Mouse (Mus musculus) heart, embryonic 11.5 days (tissue): Measurements from ENCODE around the gene Atp8b5. TPM values are rescaled to one million over a fixed set of nuclear protein-coding genes. Genes with fewer than 3 reads are reported as not detected.

ENCODE experiments used
- polyA plus RNA-seq: library from polyadenylated mRNA; unstranded; fragments of >200 nt; fragmentation: Nextera tagmentation; extraction: Ambion mirVana; gene quantifications from 2 replicates; pipeline ENCODE4 v1.2.1, GENCODE M21; 2014

Gene Atp8b5
- polyA plus RNA-seq, 1 experiment from 2014 or later = 0.27 TPM

Other genes starting within 250 kb of the Atp8b5 start
- 13.2 and 13.6 TPM in 2 replicates for gene Pigo, start 241.3 kb upstream of the Atp8b5 start, polyA plus RNA-seq
- gene Stoml2, start 235.4 kb upstream of the Atp8b5 start, polyA plus RNA-seq = 251 and 255 TPM in 2 replicates
- 10.8 and 11.4 TPM in 2 replicates for gene Fam214b, start 220.9 kb upstream of the Atp8b5 start, polyA plus RNA-seq
- 9.3 TPM in 2 replicates for gene Unc13b, start 208.2 kb upstream of the Atp8b5 start, polyA plus RNA-seq
- gene Rusc2, start 114.8 kb downstream of the Atp8b5 start, polyA plus RNA-seq = 6.3 and 7.8 TPM in 2 replicates
- 0.23 TPM in 1 of 2 replicates, not detected in the other for gene Fam166b, start 162.0 kb downstream of the Atp8b5 start, polyA plus RNA-seq
- gene Tesk1, start 174.8 kb downstream of the Atp8b5 start, polyA plus RNA-seq = 5.0 and 6.1 TPM in 2 replicates
- gene Cd72, start 187.5 kb downstream of the Atp8b5 start, polyA plus RNA-seq = 1.8 and 3.3 TPM in 2 replicates
- gene Sit1, start 216.6 kb downstream of the Atp8b5 start, polyA plus RNA-seq = not detected in 2 replicates
- 73.6 and 75.8 TPM in 2 replicates for gene Ccdc107, start 225.7 kb downstream of the Atp8b5 start, polyA plus RNA-seq
- 34.2 and 35.7 TPM in 2 replicates for gene Arhgef39, start 232.5 kb downstream of the Atp8b5 start, polyA plus RNA-seq
- gene Car9, start 239.8 kb downstream of the Atp8b5 start, polyA plus RNA-seq = 1.7 and 3.2 TPM in 2 replicates